Mouse (Mus musculus) heart, adult 2 months (tissue): ENCODE results near the gene Rab11fip4. TPM values are rescaled to one million over a fixed set of nuclear protein-coding genes. Genes with fewer than 3 reads are reported as not detected.

Experiments
- DNase-seq, 2 experiments: peaks; one replicate each; pipeline ENCODE4 v3.0.0; 2021
- H3K27ac ChIP-seq: fragments of 200-600 bp; 2 replicates; pipeline ENCODE4 v1.8.1; 2022
- H3K27me3 ChIP-seq: fragments of 200-500 bp; 2 replicates; pipeline ENCODE4 v1.6.1; 2012; ENCODE audit warnings: mild to moderate bottlenecking, low read length, inconsistent platforms, mixed read lengths; ENCODE audit not compliant: control insufficient read depth, insufficient read depth
- H3K36me3 ChIP-seq: fragments of 200-500 bp; 2 replicates; pipeline ENCODE4 v1.6.1; 2012; ENCODE audit warnings: low read length, inconsistent platforms; ENCODE audit not compliant: control insufficient read depth, insufficient read depth
- H3K4me1 ChIP-seq: fragments of 200-500 bp; 2 replicates; pipeline ENCODE4 v1.6.1; 2011; ENCODE audit warnings: low read length; ENCODE audit not compliant: control insufficient read depth, insufficient read depth
- H3K4me3 ChIP-seq: fragments of 200-600 bp; 2 replicates; pipeline ENCODE4 v1.8.1; 2022
- H3K79me2 ChIP-seq: fragments of 200-500 bp; replicated peaks from 2 replicates; pipeline ENCODE4 v1.6.1; 2012; ENCODE audit warnings: mild to moderate bottlenecking, inconsistent platforms, low read length, moderate library complexity, mixed read lengths; ENCODE audit not compliant: control insufficient read depth, insufficient read depth
- H3K9ac ChIP-seq: fragments of 200-500 bp; 2 replicates; pipeline ENCODE4 v1.6.1; 2012; ENCODE audit warnings: low read depth, mild to moderate bottlenecking, control low read depth, inconsistent platforms, low read length, mixed read lengths
- CTCF ChIP-seq: fragments of 200-600 bp; IDR thresholded peaks from 2 replicates; pipeline ENCODE4 v1.8.1; 2022; ENCODE audit warnings: antibody characterized with exemption, mild to moderate bottlenecking, moderate library complexity
- EP300 ChIP-seq: fragments of 200-500 bp; IDR thresholded peaks from 2 replicates; pipeline ENCODE4 v1.6.1; 2011; ENCODE audit warnings: low read depth, low read length, control low read depth; ENCODE audit not compliant: insufficient read depth
- POLR2A ChIP-seq: fragments of 200-500 bp; IDR thresholded peaks from 2 replicates; pipeline ENCODE4 v1.6.1; 2011; ENCODE audit warnings: mild to moderate bottlenecking, low read depth, low read length, control low read depth; ENCODE audit not compliant: insufficient read depth
- WGBS: fragments of 180-500 bp; shearing (Covaris S2); methylation state at CpG from one replicate; pipeline ENCODE4 v1.1.7; 2018; 5-methylcytosine and 5-hydroxymethylcytosine counted together
- intact Hi-C: fragments of 180-260 bp; cut with DNase I; formaldehyde crosslinking; loops from one replicate; pipeline ENCODE4 v1.15.1; 2025
- polyA plus RNA-seq: library from polyadenylated mRNA; depleted of rRNA; stranded (reverse); fragments of >200 nt; gene quantifications from 2 replicates; pipeline ENCODE4 v1.2.3, GENCODE M21; 2012
- total RNA-seq, 2 experiments: library from RNA; stranded (reverse); gene quantifications; 2 replicates each; pipeline ENCODE4 v1.2.3; 2021

Gene Rab11fip4
- total and polyA plus RNA-seq, 3 experiments, result 0.11 to 0.66 (median 0.26) TPM

DNA sequence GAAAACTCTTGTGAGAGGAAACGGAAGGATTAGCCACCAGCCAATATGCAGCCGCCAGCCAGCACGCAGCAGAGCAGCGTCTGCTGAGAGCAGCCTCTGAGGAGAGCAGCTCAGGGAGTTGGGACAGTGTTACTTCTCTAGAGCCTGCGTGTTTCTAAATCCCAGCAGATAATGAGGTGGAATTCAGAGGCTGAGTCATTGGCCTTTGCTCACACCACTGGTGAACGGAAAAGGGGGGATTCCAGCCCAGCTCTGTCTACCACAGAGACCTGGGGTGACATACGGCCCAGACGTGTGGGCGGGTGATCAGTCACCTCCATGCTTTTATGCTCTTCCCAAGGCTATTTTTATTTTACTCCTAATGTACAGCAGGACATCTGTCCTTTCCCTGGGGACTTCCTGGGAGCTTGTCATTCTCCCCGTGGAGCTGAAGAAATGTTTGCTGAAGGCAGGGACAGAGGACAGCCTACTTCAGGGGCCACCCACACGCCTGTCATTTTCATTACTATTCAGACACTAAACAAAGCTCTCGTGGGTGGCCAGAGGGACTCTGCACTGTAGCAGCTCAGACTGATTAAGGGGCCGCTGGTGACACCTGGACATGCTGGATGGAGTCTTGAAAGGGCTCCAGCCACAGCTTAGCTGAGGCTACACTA is 20.1 kb downstream of the Rab11fip4 start:
- no peak overlapping the region for H3K4me3 ChIP-seq
- no peaks in the 10 kb centered on the region for H3K36me3 ChIP-seq
- no peak overlapping the region for H3K27ac ChIP-seq
- intact Hi-C loops, result no loop called here
- WGBS, result 19% methylated on average over 13 of the region's 13 CpGs
- no peaks in the 10 kb centered on the region for H3K79me2 ChIP-seq
- no peaks in the 10 kb centered on the region for H3K27me3 ChIP-seq
- DNase-seq, result no peak
- TF ChIP-seq POLR2A (no peak), CTCF (no peak), EP300 (no peak)
- no peak overlapping the region for H3K9ac ChIP-seq
- H3K4me1 ChIP-seq, result no peaks in the 10 kb centered on the region

GRCm38 (mm10) chr11:79612046-79612600 is 21.1 kb downstream of the Rab11fip4 start:
- no peak for DNase-seq
- Histone ChIP-seq H3K27ac (no peak overlapping the region), H3K36me3 (no peaks in the 10 kb centered on the region), H3K4me3 (no peak overlapping the region), H3K9ac (no peak overlapping the region), H3K4me1 (no peaks in the 10 kb centered on the region), H3K79me2 (no peaks in the 10 kb centered on the region), H3K27me3 (no peaks in the 10 kb centered on the region)
- intact Hi-C loops, result no loop called here
- 24% methylated on average over 1 of the region's 1 CpGs for WGBS
- TF ChIP-seq CTCF (no peak), EP300 (no peak), POLR2A (no peak)

DNA sequence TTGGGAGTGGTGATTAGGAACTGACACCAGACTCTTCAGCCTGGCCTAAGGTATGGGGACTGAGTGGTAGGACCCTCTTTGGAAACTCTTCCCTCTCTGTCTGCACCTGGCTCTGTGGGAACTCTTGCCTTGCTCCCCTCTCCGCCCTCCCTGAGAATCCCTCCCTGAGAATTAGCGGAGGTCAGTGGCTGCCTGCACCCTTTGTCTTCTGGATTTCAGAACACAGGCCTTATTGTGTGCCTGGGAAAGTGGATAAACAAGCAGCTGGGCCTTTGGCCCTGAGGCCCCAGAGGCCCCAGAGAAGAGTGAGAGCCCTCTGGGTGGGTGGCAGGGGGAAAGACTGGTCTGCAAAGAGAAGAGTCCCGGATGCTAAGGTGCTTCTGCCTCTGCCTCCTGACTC is 22.1 kb downstream of the Rab11fip4 start:
- DNase-seq, result no peak
- no peak overlapping the region for H3K9ac ChIP-seq
- TF ChIP-seq CTCF (no peak), EP300 (no peak), POLR2A (no peak)
- H3K4me1 ChIP-seq, result no peaks in the 10 kb centered on the region
- H3K36me3 ChIP-seq, result no peaks in the 10 kb centered on the region
- H3K27ac ChIP-seq, result no peak overlapping the region
- intact Hi-C loops, result no loop called here
- H3K4me3 ChIP-seq, result no peak overlapping the region
- no peaks in the 10 kb centered on the region for H3K27me3 ChIP-seq
- 77% methylated on average over 3 of the region's 3 CpGs for WGBS
- H3K79me2 ChIP-seq, result no peaks in the 10 kb centered on the region

DNA sequence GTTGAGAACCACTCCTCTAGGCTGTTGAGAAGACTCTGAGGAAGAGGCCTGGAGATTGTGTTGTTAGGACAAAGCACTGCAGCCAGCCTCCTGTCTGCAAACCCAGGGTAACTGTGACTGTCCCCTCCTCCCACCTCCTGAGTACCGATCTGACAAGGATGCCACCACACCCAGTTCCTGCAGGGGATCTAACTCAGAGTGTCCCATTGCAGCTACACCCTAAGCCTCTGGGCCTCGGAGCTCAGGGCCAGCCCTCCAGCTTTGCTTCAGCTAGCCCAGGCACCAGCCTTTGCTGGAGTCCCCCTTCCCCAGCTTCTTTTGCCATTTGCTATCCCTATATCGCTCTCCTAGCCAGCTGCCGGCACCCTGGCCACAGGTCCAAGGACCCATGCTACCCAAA is 22.7 kb downstream of the Rab11fip4 start:
- Histone ChIP-seq H3K79me2 (no peaks in the 10 kb centered on the region), H3K27me3 (no peaks in the 10 kb centered on the region), H3K4me3 (no peak overlapping the region), H3K27ac (no peak overlapping the region), H3K9ac (no peak overlapping the region), H3K4me1 (no peaks in the 10 kb centered on the region), H3K36me3 (no peaks in the 10 kb centered on the region)
- no peak for TF ChIP-seq EP300
- no peak for TF ChIP-seq POLR2A
- no peak for TF ChIP-seq CTCF
- DNase-seq, result no peak
- intact Hi-C loops, result no loop called here
- WGBS, result 60% methylated on average over 4 of the region's 4 CpGs

DNA sequence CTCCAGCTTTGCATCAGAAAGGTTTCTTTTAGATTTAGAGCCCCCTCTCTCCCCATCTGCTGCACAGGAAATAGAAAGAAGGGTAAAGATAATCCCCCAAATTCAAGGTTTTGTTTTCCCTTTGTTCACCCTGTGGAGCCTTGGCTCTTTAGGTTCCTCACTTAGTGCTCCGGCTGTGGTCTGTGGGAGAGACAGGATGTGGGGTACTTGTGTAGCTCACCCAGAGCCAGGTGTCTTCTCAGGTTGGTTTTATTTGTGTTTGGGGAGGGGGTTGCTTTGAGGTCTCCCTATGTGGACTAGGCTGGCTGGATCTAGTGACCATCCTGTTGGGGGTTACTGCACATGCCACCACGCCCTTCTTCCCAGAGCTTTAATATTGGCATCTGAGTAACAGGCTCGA is 23.9 kb downstream of the Rab11fip4 start:
- no peaks in the 10 kb centered on the region for H3K4me1 ChIP-seq
- no peak for DNase-seq
- no peak overlapping the region for H3K27ac ChIP-seq
- 68% methylated on average over 3 of the region's 3 CpGs for WGBS
- H3K36me3 ChIP-seq, result no peaks in the 10 kb centered on the region
- no peak overlapping the region for H3K9ac ChIP-seq
- H3K27me3 ChIP-seq, result no peaks in the 10 kb centered on the region
- H3K4me3 ChIP-seq, result no peak overlapping the region
- TF ChIP-seq EP300 (no peak), CTCF (no peak), POLR2A (no peak)
- H3K79me2 ChIP-seq, result no peaks in the 10 kb centered on the region
- intact Hi-C loops, result no loop called here

DNA sequence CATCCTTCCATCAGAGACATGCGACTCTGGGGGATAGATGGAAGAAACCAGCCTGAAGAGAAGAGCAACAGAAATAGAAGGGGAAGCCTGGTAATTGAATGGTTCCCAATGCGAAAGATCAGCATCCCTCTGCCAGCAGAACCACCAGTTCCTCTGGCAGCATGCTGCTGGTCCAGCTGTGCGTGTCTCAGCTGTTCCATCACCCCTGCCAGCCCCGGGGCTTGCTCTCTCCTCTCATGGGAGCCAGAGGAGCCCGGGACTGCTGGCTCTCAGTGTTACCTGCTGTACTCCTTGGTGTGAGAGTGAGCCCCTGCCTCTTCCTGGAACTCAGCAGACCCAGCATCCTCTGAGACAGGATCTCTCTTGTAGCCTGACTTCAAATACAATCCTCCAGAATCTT is 24.9 kb downstream of the Rab11fip4 start:
- H3K27me3 ChIP-seq, result no peaks in the 10 kb centered on the region
- intact Hi-C loops, result no loop called here
- no peak overlapping the region for H3K27ac ChIP-seq
- TF ChIP-seq POLR2A, result no peak
- TF ChIP-seq CTCF, result no peak
- no peak for TF ChIP-seq EP300
- DNase-seq, result no peak
- H3K4me3 ChIP-seq, result no peak overlapping the region
- WGBS, result 49% methylated on average over 5 of the region's 5 CpGs
- no peaks in the 10 kb centered on the region for H3K36me3 ChIP-seq
- no peak overlapping the region for H3K9ac ChIP-seq
- no peaks in the 10 kb centered on the region for H3K4me1 ChIP-seq
- no peaks in the 10 kb centered on the region for H3K79me2 ChIP-seq
